16 mouse cellular contexts compared by ENCODE assay signal in the genomic region with DNA sequence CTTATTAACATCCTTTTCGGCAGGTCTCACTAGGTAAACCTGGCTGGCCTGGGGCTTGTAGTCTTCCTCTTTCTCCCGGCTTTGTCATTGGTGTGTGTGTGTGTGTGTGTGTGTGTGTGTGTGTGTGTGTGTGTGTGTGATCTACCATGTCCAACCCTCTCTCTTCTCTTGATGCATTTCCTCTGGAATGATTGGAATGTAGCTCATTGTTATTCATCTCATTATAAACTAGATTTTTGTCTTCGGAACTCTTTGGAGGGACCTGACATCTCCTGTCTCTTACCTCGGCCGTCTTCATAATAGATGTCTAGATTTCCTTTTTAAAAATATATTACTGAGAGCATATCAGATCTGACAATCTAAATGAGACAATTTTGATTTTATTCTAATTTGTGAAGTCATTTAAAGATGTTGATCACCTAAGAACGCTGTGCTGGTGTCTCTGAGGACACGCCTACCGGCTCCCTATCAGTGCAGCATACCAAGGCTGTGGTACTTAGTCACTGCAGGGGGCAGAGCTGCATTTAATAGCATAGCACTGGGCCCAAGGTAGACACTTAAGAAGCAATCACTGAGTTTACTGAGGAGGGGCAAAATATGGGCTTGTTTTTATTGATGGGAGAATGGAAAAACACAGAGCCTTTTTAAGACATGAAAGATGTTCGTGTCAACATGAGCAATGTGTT.
"Had no signal": no experiment of that assay in that cellular context is flagged by ENCODE, and none has a peak within 500 bp of the region (broad histone marks: within the 10 kb centered on the region; RNA-seq: fewer than 3 reads in every experiment).

No protein-coding gene starts in this region.

- DNase-seq: kidney, postnatal 14 days; lung, embryonic 14.5 days; lung, postnatal 10 days; lung, postnatal 4 days; right cerebral cortex, postnatal 4 days; spleen, adult 18-20 months; thymus, adult 2 months; thymus, postnatal 25 days had no signal

- H3K4me1 ChIP-seq: liver, embryonic 15.5 days; stomach, embryonic 15.5 days had no signal

- H3K9me3 ChIP-seq: kidney, embryonic 15.5 days; limb, embryonic 10.5 days; liver, embryonic 15.5 days; midbrain, embryonic 10.5 days; neural tube, embryonic 15.5 days; stomach, embryonic 15.5 days had no signal

- H3K4me2 ChIP-seq: kidney, embryonic 15.5 days; liver, embryonic 11.5 days; liver, embryonic 15.5 days; lung, embryonic 14.5 days; neural tube, embryonic 15.5 days; stomach, embryonic 15.5 days had no signal

- H3K27ac ChIP-seq: kidney, embryonic 15.5 days; limb, embryonic 10.5 days; liver, embryonic 15.5 days; midbrain, embryonic 10.5 days; neural tube, embryonic 15.5 days; stomach, embryonic 15.5 days had no signal

- H3K36me3 ChIP-seq: kidney, embryonic 15.5 days; limb, embryonic 10.5 days; liver, embryonic 15.5 days; midbrain, embryonic 10.5 days; neural tube, embryonic 15.5 days; stomach, embryonic 15.5 days had no signal

- H3K9ac ChIP-seq: kidney, embryonic 15.5 days; liver, embryonic 15.5 days; lung, embryonic 14.5 days; neural tube, embryonic 15.5 days; stomach, embryonic 15.5 days had no signal

- H3K4me3 ChIP-seq: kidney, embryonic 15.5 days; limb, embryonic 10.5 days; liver, embryonic 15.5 days; midbrain, embryonic 10.5 days; myocyte; neural tube, embryonic 15.5 days; stomach, embryonic 15.5 days had no signal

- H3K27me3 ChIP-seq: kidney, embryonic 15.5 days; liver, embryonic 15.5 days; neural tube, embryonic 15.5 days; stomach, embryonic 15.5 days had no signal
